Mouse (Mus musculus) intestine, embryonic 14.5 days (tissue): ENCODE results near the gene Ypel2. TPM values are rescaled to one million over a fixed set of nuclear protein-coding genes. Genes with fewer than 3 reads are reported as not detected.

ENCODE experiments used
- ATAC-seq: fragments of 200-750 bp; cut with Nextera tagmentation; replicated peaks from 2 replicates; pipeline ENCODE4 v1.8.0; 2017; ENCODE audit warnings: low read depth, moderate number of reproducible peaks, moderate TSS enrichment, moderate library complexity; ENCODE audit not compliant: low FRiP score, low TSS enrichment
- DNase-seq: peaks from one replicate; pipeline ENCODE4 v3.0.0-alpha.2; 2018; ENCODE audit warnings: low spot score
- H3K27ac ChIP-seq: fragments of 300-500 bp; sonication (generic); 2 replicates; pipeline ENCODE4 v1.5.1; 2014; ENCODE audit warnings: low read depth, mild to moderate bottlenecking, control low read depth
- H3K27me3 ChIP-seq: fragments of 300-500 bp; sonication (generic); replicated peaks from 2 replicates; pipeline ENCODE4 v1.6.1; 2014; ENCODE audit warnings: low read length, control low read depth; ENCODE audit not compliant: control insufficient read depth, insufficient read depth
- H3K36me3 ChIP-seq: fragments of 300-500 bp; sonication (generic); 2 replicates; pipeline ENCODE4 v1.6.1; 2014; ENCODE audit warnings: low read length, control low read depth; ENCODE audit not compliant: control insufficient read depth, insufficient read depth
- H3K4me1 ChIP-seq: fragments of 300-500 bp; sonication (generic); replicated peaks from 2 replicates; pipeline ENCODE4 v1.6.1; 2014; ENCODE audit warnings: low read length, control low read depth, mixed read lengths; ENCODE audit not compliant: control insufficient read depth, insufficient read depth
- H3K4me2 ChIP-seq: fragments of 300-500 bp; sonication (generic); 2 replicates; pipeline ENCODE4 v1.6.1; 2014; ENCODE audit warnings: low read length
- H3K4me3 ChIP-seq: fragments of 300-500 bp; sonication (generic); 2 replicates; pipeline ENCODE4 v1.5.1; 2014; ENCODE audit warnings: low read depth, low read length, control low read depth, mixed read lengths
- H3K9ac ChIP-seq: fragments of 300-500 bp; sonication (generic); 2 replicates; pipeline ENCODE4 v1.6.1; 2014; ENCODE audit warnings: mild to moderate bottlenecking, low read length
- H3K9me3 ChIP-seq: fragments of 300-500 bp; sonication (generic); 2 replicates; pipeline ENCODE4 v1.6.1; 2016; ENCODE audit warnings: low read length, control low read depth; ENCODE audit not compliant: control insufficient read depth
- WGBS: fragments of 180-500 bp; shearing (Covaris S2); extraction: QIAGEN DNeasy Blood & Tissue Kit; methylation state at CpG from one replicate; pipeline ENCODE4 v1.1.7; 2014; 5-methylcytosine and 5-hydroxymethylcytosine counted together
- polyA plus RNA-seq: library from polyadenylated mRNA; unstranded; fragments of >200 nt; fragmentation: Nextera tagmentation; extraction: Ambion mirVana; gene quantifications from 2 replicates; pipeline ENCODE4 v1.2.1, GENCODE M21; 2014

Gene Ypel2
- polyA plus RNA-seq, 1 experiment from 2014 or later: 5.9 TPM

DNA sequence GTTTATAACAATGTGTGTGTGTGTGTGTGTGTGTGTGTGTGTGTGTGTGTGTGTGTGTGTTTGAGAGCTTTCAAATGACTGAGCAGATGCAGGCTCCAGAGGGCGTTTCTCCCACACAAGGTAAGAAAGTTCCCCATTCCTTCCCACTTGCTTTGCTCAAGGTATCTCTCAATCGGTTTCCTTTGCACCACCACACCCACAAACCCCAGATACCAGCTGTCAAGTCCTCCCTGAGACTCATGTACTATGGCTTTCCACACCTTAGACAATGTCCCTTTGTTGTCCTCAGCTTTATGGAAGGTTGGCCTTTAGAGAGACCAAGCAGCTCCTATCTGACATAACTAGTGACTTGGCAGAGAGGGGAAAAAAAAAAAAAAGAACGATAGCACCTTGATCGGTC is 29.3 kb upstream of the Ypel2 start:
- Histone ChIP-seq H3K27me3 (no peaks in the 10 kb centered on the region), H3K9ac (no peak overlapping the region), H3K4me1 (0 out of 2 replicates have a peak, but pooled peaks cover 8% of the 10 kb centered on the region), H3K4me3 (no peak overlapping the region), H3K4me2 (no peak overlapping the region), H3K27ac (no peak overlapping the region), H3K36me3 (no peaks in the 10 kb centered on the region), H3K9me3 (no peaks in the 10 kb centered on the region)
- ATAC-seq (no peak), DNase-seq (no peak)
- WGBS: 71% methylated on average over 4 of the region's 4 CpGs

DNA sequence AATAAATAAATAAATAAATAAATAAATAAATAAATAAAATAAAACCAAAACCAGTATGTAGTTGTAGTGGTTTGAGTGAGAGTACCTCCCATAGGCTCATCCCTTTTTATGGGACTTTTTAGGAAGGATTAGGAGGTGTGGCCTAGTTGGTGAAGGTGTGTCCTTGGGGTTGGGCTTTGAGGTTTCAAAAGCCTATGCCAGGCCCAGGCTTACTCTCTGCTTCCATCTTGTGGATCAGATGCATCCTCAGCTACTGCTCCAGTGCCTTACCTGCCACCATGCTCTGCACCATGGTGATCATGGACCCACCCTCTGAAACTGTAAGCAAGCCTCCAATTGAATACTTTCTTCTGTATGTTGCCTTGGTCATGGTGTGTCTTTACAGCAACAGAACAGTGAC is 28.0 kb upstream of the Ypel2 start:
- no peak overlapping the region for H3K4me3 ChIP-seq
- no peak for DNase-seq
- H3K27me3 ChIP-seq: no peaks in the 10 kb centered on the region
- H3K4me2 ChIP-seq: no peak overlapping the region
- H3K9ac ChIP-seq: no peak overlapping the region
- H3K36me3 ChIP-seq: no peaks in the 10 kb centered on the region
- no peak for ATAC-seq
- no peak overlapping the region for H3K27ac ChIP-seq
- H3K9me3 ChIP-seq: no peaks in the 10 kb centered on the region
- H3K4me1 ChIP-seq: 0 out of 2 replicates have a peak, but pooled peaks cover 8% of the 10 kb centered on the region

DNA sequence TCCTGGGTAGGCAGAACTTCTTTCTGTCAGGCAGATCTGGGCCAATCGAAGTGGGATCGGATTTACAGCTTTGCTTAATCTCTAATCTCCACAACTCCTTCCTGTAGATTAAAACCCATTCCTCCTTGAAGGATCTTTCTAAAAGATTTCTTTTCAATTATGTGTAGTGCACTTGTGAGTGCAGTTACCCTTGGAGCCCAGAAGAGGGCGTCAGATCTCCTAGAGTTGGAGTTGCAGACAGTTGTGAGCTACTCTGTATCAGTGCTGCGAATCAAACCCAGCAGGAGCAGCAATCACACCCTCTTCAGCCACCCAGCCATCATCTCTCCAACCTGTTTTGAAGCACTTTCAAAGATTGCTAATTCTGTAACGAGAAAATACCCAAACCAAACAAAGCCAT is 26.9 kb upstream of the Ypel2 start:
- Histone ChIP-seq H3K4me2 (no peak overlapping the region), H3K4me3 (no peak overlapping the region), H3K4me1 (0 out of 2 replicates have a peak, but pooled peaks cover 3% of the 10 kb centered on the region), H3K27ac (no peak overlapping the region), H3K9ac (no peak overlapping the region), H3K27me3 (no peaks in the 10 kb centered on the region), H3K9me3 (no peaks in the 10 kb centered on the region), H3K36me3 (no peaks in the 10 kb centered on the region)
- ATAC-seq (no peak), DNase-seq (no peak)
- 83% methylated on average over 5 of the region's 5 CpGs for WGBS

DNA sequence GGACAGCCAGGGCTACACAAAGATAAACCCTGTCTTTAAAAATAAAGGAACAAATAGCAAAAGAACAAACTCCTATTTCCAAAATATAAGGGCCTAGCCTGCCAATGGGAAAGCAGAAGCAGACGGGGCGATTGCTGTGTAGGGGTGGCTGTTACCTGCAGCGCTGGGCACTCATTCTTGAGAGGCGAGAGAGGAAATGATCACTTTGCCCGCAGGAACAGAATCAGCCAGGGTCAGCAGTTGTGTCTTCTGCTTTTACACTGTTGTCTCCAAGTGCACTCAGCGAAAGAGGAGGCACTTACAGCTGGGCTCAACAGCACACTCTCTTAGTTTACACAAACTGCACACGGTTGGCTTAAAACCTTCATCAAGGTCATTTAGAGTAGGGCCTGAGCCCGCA is 25.9 kb upstream of the Ypel2 start:
- H3K9ac ChIP-seq: no peak overlapping the region
- no peak overlapping the region for H3K4me3 ChIP-seq
- no peak overlapping the region for H3K27ac ChIP-seq
- H3K4me1 ChIP-seq: no peaks in the 10 kb centered on the region
- H3K27me3 ChIP-seq: no peaks in the 10 kb centered on the region
- no peaks in the 10 kb centered on the region for H3K9me3 ChIP-seq
- DNase-seq (no peak), ATAC-seq (no peak)
- no peaks in the 10 kb centered on the region for H3K36me3 ChIP-seq
- H3K4me2 ChIP-seq: no peak overlapping the region
- WGBS: 76% methylated on average over 8 of the region's 8 CpGs

DNA sequence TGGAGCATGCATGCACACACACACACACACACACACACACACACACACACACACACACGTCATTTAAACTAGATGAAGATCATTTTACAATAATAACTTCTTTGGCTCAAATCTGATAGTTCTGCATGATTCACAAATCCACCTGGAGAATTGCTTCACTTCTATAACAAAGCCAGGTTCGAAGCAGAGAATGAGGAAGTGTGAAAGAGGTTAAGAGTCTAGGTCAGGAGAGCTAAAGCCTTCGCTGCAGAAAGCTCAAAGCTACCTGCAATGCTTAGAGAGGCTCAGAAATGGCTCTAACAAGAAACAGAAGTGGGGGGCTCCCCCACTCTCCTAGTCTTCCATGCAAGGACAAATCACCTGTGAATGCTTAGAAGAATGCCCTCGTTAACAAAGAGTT is 24.6 kb upstream of the Ypel2 start:
- Histone ChIP-seq H3K9me3 (no peaks in the 10 kb centered on the region), H3K27me3 (no peaks in the 10 kb centered on the region), H3K4me1 (no peaks in the 10 kb centered on the region), H3K4me3 (no peak overlapping the region), H3K4me2 (no peak overlapping the region), H3K27ac (no peak overlapping the region), H3K9ac (no peak overlapping the region), H3K36me3 (no peaks in the 10 kb centered on the region)
- no peak for ATAC-seq
- DNase-seq: no peak
- 74% methylated on average over 4 of the region's 4 CpGs for WGBS

DNA sequence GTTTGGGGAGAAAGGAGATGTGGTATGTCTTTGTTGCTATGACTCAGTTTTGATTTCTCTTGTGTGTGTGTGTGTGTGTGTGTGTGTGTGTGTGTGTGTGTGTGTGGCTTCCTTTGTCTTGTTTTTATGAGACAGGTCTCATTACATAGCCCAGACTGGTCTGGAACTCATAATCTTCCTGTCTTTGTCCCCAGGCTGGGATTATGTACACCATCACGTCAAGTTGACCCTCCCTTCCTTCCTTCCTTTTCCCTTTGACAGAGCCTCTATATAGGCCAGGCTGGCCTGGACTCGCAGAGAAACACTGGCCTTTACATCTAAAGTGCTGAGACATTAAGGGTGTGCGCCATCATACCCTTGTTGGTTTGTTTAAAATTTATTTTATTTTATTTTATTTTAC is 22.2 kb upstream of the Ypel2 start:
- no peak overlapping the region for H3K9ac ChIP-seq
- H3K4me1 ChIP-seq: no peaks in the 10 kb centered on the region
- no peaks in the 10 kb centered on the region for H3K9me3 ChIP-seq
- WGBS: 65% methylated on average over 3 of the region's 3 CpGs
- DNase-seq: no peak
- no peak for ATAC-seq
- no peak overlapping the region for H3K27ac ChIP-seq
- H3K4me3 ChIP-seq: no peak overlapping the region
- H3K27me3 ChIP-seq: no peaks in the 10 kb centered on the region
- H3K4me2 ChIP-seq: no peak overlapping the region
- H3K36me3 ChIP-seq: no peaks in the 10 kb centered on the region

DNA sequence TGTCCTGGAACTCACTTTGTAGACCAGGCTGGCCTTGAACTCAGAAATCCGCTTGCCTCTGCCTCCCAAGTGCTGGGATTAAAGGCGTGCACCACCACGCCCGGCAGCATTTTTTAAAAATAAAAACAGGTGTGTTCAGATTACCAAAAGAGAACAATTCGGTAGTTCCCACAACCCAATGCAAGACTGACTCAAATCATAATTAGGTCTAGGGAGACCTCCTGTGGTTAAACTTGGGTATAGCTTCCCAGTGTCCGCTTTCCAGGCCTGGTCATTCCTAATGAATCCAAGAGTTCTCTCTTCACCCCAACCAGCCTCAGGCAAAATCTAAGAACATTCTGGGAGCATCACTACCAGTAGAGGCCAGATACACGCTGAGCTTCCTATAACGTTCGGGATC is 17.0 kb upstream of the Ypel2 start:
- 0 out of 2 replicates have a peak, but pooled peaks have one; percentile 36 for ATAC-seq
- H3K9ac ChIP-seq: no peak overlapping the region
- peaks cover 3% of the 10 kb centered on the region; the same call in 1 of the 2 replicates for H3K4me1 ChIP-seq
- H3K4me3 ChIP-seq: no peak overlapping the region
- no peaks in the 10 kb centered on the region for H3K9me3 ChIP-seq
- H3K27ac ChIP-seq: no peak overlapping the region
- no peak overlapping the region for H3K4me2 ChIP-seq
- peak; percentile 69 for DNase-seq
- no peaks in the 10 kb centered on the region for H3K36me3 ChIP-seq
- 24% methylated on average over 9 of the region's 9 CpGs for WGBS
- H3K27me3 ChIP-seq: no peaks in the 10 kb centered on the region

DNA sequence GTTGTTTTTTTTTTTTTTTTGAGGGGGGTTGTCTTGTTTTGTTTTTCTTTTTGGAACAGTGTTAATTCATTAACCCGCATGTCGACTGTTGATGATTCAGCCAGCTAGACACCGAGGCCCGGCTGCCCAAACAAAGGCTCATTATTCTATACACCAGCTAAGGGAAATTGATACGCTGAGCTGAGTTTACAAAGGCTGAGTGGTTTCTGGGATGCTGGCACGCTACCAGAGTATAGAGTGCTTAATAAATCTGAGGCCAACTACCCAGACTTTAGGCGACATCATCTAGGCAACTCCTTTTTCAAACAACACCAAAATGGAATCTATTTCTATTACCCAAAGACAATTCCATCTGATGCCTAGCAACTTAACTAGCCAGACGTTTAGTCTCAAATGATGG is 13.9 kb upstream of the Ypel2 start:
- Histone ChIP-seq H3K9me3 (no peaks in the 10 kb centered on the region), H3K4me3 (no peak overlapping the region), H3K4me1 (peaks cover 3% of the 10 kb centered on the region; the same call in 1 of the 2 replicates), H3K27me3 (no peaks in the 10 kb centered on the region), H3K27ac (0 out of 2 replicates have a peak overlapping the region, but pooled peaks have one; percentile 22), H3K9ac (no peak overlapping the region), H3K36me3 (no peaks in the 10 kb centered on the region), H3K4me2 (no peak overlapping the region)
- DNase-seq (no peak), ATAC-seq (no peak)
- 32% methylated on average over 8 of the region's 8 CpGs for WGBS

DNA sequence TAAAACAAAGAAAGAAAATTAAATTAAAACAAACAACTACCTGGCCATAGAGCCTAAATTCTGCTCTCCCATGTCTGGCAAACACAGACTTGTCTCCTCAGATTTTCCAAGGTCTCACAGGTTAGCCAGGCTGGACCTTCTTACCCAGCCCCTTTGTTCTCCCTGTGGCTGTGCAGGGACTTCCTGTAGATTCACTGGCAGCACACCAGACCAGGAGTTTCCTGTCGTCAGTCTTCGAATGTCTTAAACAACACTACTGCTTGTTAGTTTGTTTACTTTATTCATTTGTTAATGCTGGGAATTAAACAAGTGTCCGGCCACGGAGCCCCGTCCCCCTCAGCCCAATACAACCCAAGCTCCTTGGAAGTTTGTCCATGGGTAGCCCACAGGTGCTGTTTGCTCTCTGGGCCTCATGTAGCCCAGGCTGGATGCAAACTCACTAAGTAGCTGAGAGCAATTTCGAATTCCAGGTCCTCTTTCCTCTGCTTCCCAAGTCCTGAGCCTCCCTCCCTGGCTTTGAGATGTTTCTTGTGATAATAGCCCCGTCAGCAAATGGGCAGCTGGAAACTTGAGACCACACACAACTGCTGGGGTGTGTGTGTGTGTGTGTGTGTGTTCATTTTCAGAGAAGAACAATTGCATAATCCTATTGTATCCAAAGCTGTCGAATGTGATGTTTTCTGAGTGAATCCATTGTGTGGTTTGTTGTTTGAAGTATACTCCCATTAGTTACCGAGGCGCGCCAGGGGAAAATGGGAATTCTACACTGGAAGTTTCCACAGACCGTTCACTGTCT is 11.7 kb upstream of the Ypel2 start:
- Histone ChIP-seq H3K4me2 (no peak overlapping the region), H3K9me3 (no peaks in the 10 kb centered on the region), H3K27ac (no peak overlapping the region), H3K36me3 (no peaks in the 10 kb centered on the region), H3K4me1 (peaks cover 3% of the 10 kb centered on the region; the same call in 1 of the 2 replicates), H3K27me3 (no peaks in the 10 kb centered on the region), H3K9ac (no peak overlapping the region), H3K4me3 (no peak overlapping the region)
- 50% methylated on average over 12 of the region's 12 CpGs for WGBS
- DNase-seq (no peak), ATAC-seq (no peak)
